Mouse (Mus musculus) gastrocnemius, adult 8-10 months (tissue): Measurements from ENCODE around the gene Pappa. TPM values are rescaled to one million over a fixed set of nuclear protein-coding genes. Genes with fewer than 3 reads are reported as not detected.

ENCODE experiments used
- DNase-seq, 2 experiments: peaks; one replicate each; pipeline ENCODE4 v3.0.0; 2022; ENCODE audit warnings: low spot score in 2 of 2
- total RNA-seq, 4 experiments: library from RNA; stranded (reverse); gene quantifications; 2 replicates each; pipeline ENCODE4 v1.2.4; 2022

The Pappa gene
- total RNA-seq, 4 experiments from 2014 or later: 0.27 to 0.43 (median 0.29) TPM

- DNase-seq: peak in 1 of 2 experiments; percentile 13
Observed at GRCm38 (mm10) chr4:65269996-65270395, 146.0 kb downstream of the Pappa start.

- no peak for DNase-seq
Observed at GRCm38 (mm10) chr4:65272295-65272694, 148.3 kb downstream of the Pappa start.

- DNase-seq: no peak
Observed at GRCm38 (mm10) chr4:65273299-65273851, 149.4 kb downstream of the Pappa start.

GRCm38 (mm10) chr4:65278451-65279271, 154.7 kb downstream of the Pappa start:
- DNase-seq: no peak

- no peak for DNase-seq
Observed at GRCm38 (mm10) chr4:65279272-65279653, 155.3 kb downstream of the Pappa start.

GRCm38 (mm10) chr4:65279979-65280677, 156.2 kb downstream of the Pappa start:
- DNase-seq: no peak

GRCm38 (mm10) chr4:65280888-65281287, 156.9 kb downstream of the Pappa start:
- no peak for DNase-seq

- DNase-seq: no peak
Observed at GRCm38 (mm10) chr4:65283611-65284010, 159.6 kb downstream of the Pappa start.

- DNase-seq: no peak
Observed at GRCm38 (mm10) chr4:65285165-65285564, 161.2 kb downstream of the Pappa start.

GRCm38 (mm10) chr4:65289247-65289646, 165.3 kb downstream of the Pappa start:
- no peak for DNase-seq

GRCm38 (mm10) chr4:65295741-65296140, 171.8 kb downstream of the Pappa start:
- no peak for DNase-seq

- no peak for DNase-seq
Observed at GRCm38 (mm10) chr4:65296356-65296967, 172.5 kb downstream of the Pappa start.

GRCm38 (mm10) chr4:65296968-65297499, 173.1 kb downstream of the Pappa start:
- no peak for DNase-seq

- no peak for DNase-seq
Observed at GRCm38 (mm10) chr4:65298212-65299181, 174.5 kb downstream of the Pappa start.

GRCm38 (mm10) chr4:65299365-65299764, 175.4 kb downstream of the Pappa start:
- DNase-seq: no peak

- DNase-seq: no peak
Observed at GRCm38 (mm10) chr4:65300431-65300830, 176.5 kb downstream of the Pappa start.

- DNase-seq: no peak
Observed at GRCm38 (mm10) chr4:65302666-65303065, 178.7 kb downstream of the Pappa start.

- DNase-seq: no peak
Observed at GRCm38 (mm10) chr4:65317877-65318525, 194.0 kb downstream of the Pappa start.

- no peak for DNase-seq
Observed at GRCm38 (mm10) chr4:65321340-65321739, 197.4 kb downstream of the Pappa start.

GRCm38 (mm10) chr4:65321959-65322358, 198.0 kb downstream of the Pappa start:
- peak; percentile 18 to 45 for DNase-seq
